Mouse (Mus musculus): ENCODE measurements around the gene Gm39566. TPM values are rescaled to one million over a fixed set of nuclear protein-coding genes. Genes with fewer than 3 reads are reported as not detected.

The Gm39566 gene
- polyA plus RNA-seq, 1 experiment from 2014 or later = not detected

- 13% methylated on average over 15 of the region's 15 CpGs for WGBS
- H3K27me3 ChIP-seq (replicated peaks; ENCODE audit: control insufficient read depth, insufficient read depth, low read length) = no peaks in the 10 kb centered on the region
- H3K4me1 ChIP-seq (replicated peaks; ENCODE audit: control insufficient read depth, insufficient read depth, low read length) = 0 out of 2 replicates have a peak, but pooled peaks cover 3% of the 10 kb centered on the region
- peak overlapping the region; percentile 31; the same call in 1 of the 2 replicates for H3K4me3 ChIP-seq (ENCODE audit: low read depth, low read length)
- peak overlapping the region; percentile 57 for H3K27ac ChIP-seq (ENCODE audit: low read depth, low read length)
- TF ChIP-seq CTCF (IDR thresholded peaks at IDR 0.05; ENCODE audit: low read depth) = no peak
- no peaks in the 10 kb centered on the region for H3K9me3 ChIP-seq (ENCODE audit: control insufficient read depth)
- no peaks in the 10 kb centered on the region for H3K36me3 ChIP-seq (ENCODE audit: control insufficient read depth, insufficient read depth)
- ATAC-seq = peak; percentile 85
- peak overlapping the region; percentile 57 for H3K4me2 ChIP-seq (replicated peaks; ENCODE audit: low read depth)
- 0 out of 2 replicates have a peak overlapping the region, but pooled peaks have one; percentile 17 for H3K9ac ChIP-seq (ENCODE audit: low read depth, low read length)
Observed at GRCm38 (mm10) chr11:69784793-69785272, 30.3 kb downstream of the Gm39566 start.

DNA sequence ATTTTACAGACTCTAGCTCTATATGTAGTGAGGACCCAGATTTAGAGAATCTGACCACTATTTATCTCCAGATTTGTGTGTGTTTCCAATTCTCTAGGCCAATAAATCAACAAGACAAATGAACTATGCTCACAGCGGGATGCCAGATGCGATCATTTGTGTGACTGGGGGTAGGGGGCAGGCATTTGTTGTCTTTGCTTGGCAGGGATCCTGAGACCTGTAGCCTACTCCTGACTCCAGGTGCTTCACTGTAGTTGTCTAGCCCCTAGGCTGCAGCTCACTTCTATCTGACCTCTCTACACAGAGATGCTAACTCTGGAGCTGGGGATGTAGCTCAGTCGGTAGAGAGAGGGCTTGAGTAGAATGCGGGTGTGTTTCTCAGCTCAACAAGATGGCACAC is 33.3 kb downstream of the Gm39566 start:
- 47% methylated on average over 4 of the region's 4 CpGs for WGBS
- no peak for ATAC-seq

GRCm38 (mm10) chr11:69778985-69779384 is 36.1 kb downstream of the Gm39566 start:
- no peak for ATAC-seq
- WGBS = 64% methylated on average over 7 of the region's 7 CpGs
- Histone ChIP-seq H3K27me3 (replicated peaks; ENCODE audit: control insufficient read depth, insufficient read depth, low read length) (no peaks in the 10 kb centered on the region), H3K4me3 (ENCODE audit: low read depth, low read length) (no peak overlapping the region), H3K4me1 (replicated peaks; ENCODE audit: control insufficient read depth, insufficient read depth, low read length) (no peaks in the 10 kb centered on the region), H3K4me2 (replicated peaks; ENCODE audit: low read depth) (no peak overlapping the region), H3K36me3 (ENCODE audit: control insufficient read depth, insufficient read depth) (peaks cover 17% of the 10 kb centered on the region; the same call in 1 of the 2 replicates), H3K9ac (ENCODE audit: low read depth, low read length) (no peak overlapping the region), H3K9me3 (ENCODE audit: control insufficient read depth) (no peaks in the 10 kb centered on the region), H3K27ac (ENCODE audit: low read depth, low read length) (no peak overlapping the region)
- TF ChIP-seq CTCF (IDR thresholded peaks at IDR 0.05; ENCODE audit: low read depth) = no peak

More for the DNA sequence above, 33.3 kb downstream of the Gm39566 start:
- H3K9ac ChIP-seq (ENCODE audit: low read depth, low read length) = no peak overlapping the region
- no peak overlapping the region for H3K4me2 ChIP-seq (replicated peaks; ENCODE audit: low read depth)
- peaks cover 4% of the 10 kb centered on the region; the same call in 1 of the 2 replicates for H3K36me3 ChIP-seq (ENCODE audit: control insufficient read depth, insufficient read depth)
- no peak for TF ChIP-seq CTCF (IDR thresholded peaks at IDR 0.05; ENCODE audit: low read depth)
- no peaks in the 10 kb centered on the region for H3K27me3 ChIP-seq (replicated peaks; ENCODE audit: control insufficient read depth, insufficient read depth, low read length)
- 0 out of 2 replicates have a peak, but pooled peaks cover 3% of the 10 kb centered on the region for H3K4me1 ChIP-seq (replicated peaks; ENCODE audit: control insufficient read depth, insufficient read depth, low read length)
- no peak overlapping the region for H3K27ac ChIP-seq (ENCODE audit: low read depth, low read length)
- no peaks in the 10 kb centered on the region for H3K9me3 ChIP-seq (ENCODE audit: control insufficient read depth)
- H3K4me3 ChIP-seq (ENCODE audit: low read depth, low read length) = no peak overlapping the region

DNA sequence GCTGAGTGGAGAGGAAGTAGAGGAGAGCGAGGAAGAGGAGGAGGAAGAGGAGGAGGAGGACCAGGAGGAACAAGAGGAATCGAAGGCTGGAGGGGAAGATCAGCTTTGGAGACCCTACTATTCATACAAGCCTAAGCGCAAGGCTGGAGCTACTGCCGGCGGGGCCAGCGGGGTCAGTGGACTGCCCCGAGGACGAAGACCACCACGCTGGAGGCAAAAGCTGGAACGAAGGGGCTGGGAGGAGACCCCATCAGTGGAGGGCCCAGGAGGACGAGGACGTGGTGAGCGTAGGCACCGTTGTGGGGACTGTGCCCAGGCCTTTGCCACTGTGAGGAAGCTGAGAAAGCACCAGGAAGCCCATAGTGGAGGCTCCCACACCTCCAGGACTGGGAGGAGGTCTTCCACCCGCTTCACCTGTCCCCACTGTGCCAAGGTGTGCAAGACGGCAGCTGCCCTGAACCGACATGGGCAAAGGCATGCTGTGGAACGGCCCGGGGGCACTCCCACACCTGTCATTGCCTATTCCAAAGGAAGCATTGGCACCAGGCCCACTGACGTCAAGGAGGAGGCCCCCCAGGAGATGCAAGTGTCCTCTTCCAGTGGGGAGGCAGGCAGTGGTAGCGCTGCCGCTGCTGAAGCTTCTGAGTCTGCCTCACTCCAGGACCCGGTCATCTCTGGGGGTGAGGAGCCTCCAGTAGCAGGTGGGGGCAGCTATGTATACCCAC is 36.7 kb downstream of the Gm39566 start:
- Histone ChIP-seq H3K4me1 (replicated peaks; ENCODE audit: control insufficient read depth, insufficient read depth, low read length) (no peaks in the 10 kb centered on the region), H3K9ac (ENCODE audit: low read depth, low read length) (no peak overlapping the region), H3K27ac (ENCODE audit: low read depth, low read length) (no peak overlapping the region), H3K4me3 (ENCODE audit: low read depth, low read length) (no peak overlapping the region), H3K36me3 (ENCODE audit: control insufficient read depth, insufficient read depth) (peaks cover 17% of the 10 kb centered on the region; the same call in 1 of the 2 replicates), H3K27me3 (replicated peaks; ENCODE audit: control insufficient read depth, insufficient read depth, low read length) (no peaks in the 10 kb centered on the region), H3K4me2 (replicated peaks; ENCODE audit: low read depth) (no peak overlapping the region), H3K9me3 (ENCODE audit: control insufficient read depth) (no peaks in the 10 kb centered on the region)
- ATAC-seq = no peak
- no peak for TF ChIP-seq CTCF (IDR thresholded peaks at IDR 0.05; ENCODE audit: low read depth)
- whole genome bisulfite sequencing = 71% methylated on average over 23 of the region's 23 CpGs

DNA sequence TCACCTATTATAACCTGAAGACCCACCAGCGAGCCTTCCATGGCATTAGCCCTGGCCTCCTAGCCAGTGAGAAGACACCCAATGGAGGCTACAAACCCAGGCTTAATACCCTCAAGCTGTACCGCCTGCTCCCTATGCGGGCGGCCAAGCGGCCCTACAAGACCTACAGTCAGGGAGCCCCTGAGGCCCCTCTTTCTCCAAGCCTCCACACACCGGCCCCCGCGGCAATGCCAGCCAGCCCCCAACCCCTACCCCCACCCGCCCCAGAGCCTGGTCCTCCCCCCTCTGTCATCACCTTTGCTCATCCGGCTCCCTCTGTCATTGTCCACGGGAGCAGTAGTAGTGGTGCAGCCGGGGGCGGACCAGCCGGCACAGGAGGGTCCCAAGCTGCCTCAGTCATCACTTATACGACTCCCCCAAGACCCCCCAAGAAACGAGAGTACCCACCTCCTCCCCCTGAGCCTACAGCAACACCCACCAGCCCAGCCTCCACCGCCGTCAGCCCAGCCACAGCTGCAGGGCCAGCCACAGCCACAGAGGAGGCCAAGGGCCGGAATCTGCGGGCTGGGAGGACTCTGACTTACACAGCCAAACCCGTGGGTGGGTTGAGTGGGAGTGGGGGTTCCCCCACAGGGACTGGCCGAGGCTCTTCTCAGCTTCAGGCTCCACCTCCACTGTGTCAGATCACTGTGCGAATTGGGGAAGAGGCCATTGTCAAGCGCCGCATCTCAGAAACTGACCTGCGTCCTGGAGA is 37.4 kb downstream of the Gm39566 start:
- H3K4me2 ChIP-seq (replicated peaks; ENCODE audit: low read depth) = no peak overlapping the region
- no peak overlapping the region for H3K9ac ChIP-seq (ENCODE audit: low read depth, low read length)
- no peak overlapping the region for H3K4me3 ChIP-seq (ENCODE audit: low read depth, low read length)
- 75% methylated on average over 26 of the region's 26 CpGs for WGBS
- H3K9me3 ChIP-seq (ENCODE audit: control insufficient read depth) = no peaks in the 10 kb centered on the region
- H3K4me1 ChIP-seq (replicated peaks; ENCODE audit: control insufficient read depth, insufficient read depth, low read length) = no peaks in the 10 kb centered on the region
- no peak for TF ChIP-seq CTCF (IDR thresholded peaks at IDR 0.05; ENCODE audit: low read depth)
- no peak for ATAC-seq
- no peak overlapping the region for H3K27ac ChIP-seq (ENCODE audit: low read depth, low read length)
- H3K27me3 ChIP-seq (replicated peaks; ENCODE audit: control insufficient read depth, insufficient read depth, low read length) = no peaks in the 10 kb centered on the region
- H3K36me3 ChIP-seq (ENCODE audit: control insufficient read depth, insufficient read depth) = peaks cover 17% of the 10 kb centered on the region; the same call in 1 of the 2 replicates

DNA sequence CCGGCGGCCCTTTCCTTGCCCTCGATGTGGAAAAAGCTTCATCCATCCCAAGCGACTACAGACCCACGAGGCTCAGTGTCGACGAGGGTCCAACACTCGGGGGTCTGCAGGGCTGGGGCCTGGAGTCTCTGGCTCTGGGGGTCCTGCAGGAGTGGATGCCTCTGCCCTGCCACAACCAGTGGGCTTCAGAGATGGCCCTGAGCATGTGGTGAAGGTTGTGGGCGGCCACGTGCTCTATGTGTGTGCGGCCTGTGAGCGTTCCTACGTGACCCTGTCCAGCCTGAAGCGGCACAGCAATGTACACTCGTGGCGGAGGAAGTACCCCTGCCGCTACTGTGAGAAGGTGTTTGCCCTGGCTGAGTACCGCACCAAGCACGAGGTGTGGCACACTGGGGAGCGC is 38.6 kb downstream of the Gm39566 start:
- no peak for TF ChIP-seq CTCF (IDR thresholded peaks at IDR 0.05; ENCODE audit: low read depth)
- H3K9me3 ChIP-seq (ENCODE audit: control insufficient read depth) = no peaks in the 10 kb centered on the region
- WGBS = 87% methylated on average over 20 of the region's 20 CpGs
- H3K4me3 ChIP-seq (ENCODE audit: low read depth, low read length) = no peak overlapping the region
- no peaks in the 10 kb centered on the region for H3K4me1 ChIP-seq (replicated peaks; ENCODE audit: control insufficient read depth, insufficient read depth, low read length)
- H3K4me2 ChIP-seq (replicated peaks; ENCODE audit: low read depth) = no peak overlapping the region
- no peak overlapping the region for H3K27ac ChIP-seq (ENCODE audit: low read depth, low read length)
- H3K36me3 ChIP-seq (ENCODE audit: control insufficient read depth, insufficient read depth) = peaks cover 17% of the 10 kb centered on the region; the same call in 1 of the 2 replicates
- ATAC-seq = no peak
- no peaks in the 10 kb centered on the region for H3K27me3 ChIP-seq (replicated peaks; ENCODE audit: control insufficient read depth, insufficient read depth, low read length)
- H3K9ac ChIP-seq (ENCODE audit: low read depth, low read length) = no peak overlapping the region
